In the genomic region with DNA sequence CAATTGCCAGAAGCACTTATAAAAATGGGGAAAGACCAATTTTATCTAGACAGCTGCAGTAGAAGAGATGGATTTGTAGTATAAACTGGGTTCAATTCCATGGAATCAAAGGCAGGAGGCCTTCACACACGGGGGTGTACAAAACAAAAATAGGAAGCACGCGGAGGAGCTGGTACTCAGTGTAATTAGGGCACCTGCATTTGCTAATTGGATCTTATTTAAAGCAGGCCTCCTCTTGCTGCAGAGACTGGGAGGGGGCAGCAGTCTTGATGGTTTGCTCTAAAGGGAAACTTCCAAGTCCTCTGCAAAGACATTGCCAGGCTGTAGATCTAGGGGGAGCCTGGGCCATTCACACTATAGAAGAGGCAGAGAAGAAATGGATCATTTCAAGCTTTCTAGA, we compare ENCODE assay signal across 26 mouse cellular contexts.
A peak's percentile ranks its signal among the peaks of the same experiment; 100 is the strongest.
DNase-seq lines count a peak whose midpoint lies in the region; ATAC-seq and TF ChIP-seq lines count a peak whose summit lies in the region.
"Had no signal": no experiment of that assay in that cellular context is flagged by ENCODE, and none has a peak within 500 bp of the region (broad histone marks: within the 10 kb centered on the region; RNA-seq: fewer than 3 reads in every experiment).

No protein-coding gene starts in this region.

- no peak for TF ChIP-seq CTCF in forebrain, postnatal 0 days (IDR thresholded peaks at IDR 0.05; ENCODE audit: low read depth)

- no peaks in the 10 kb centered on the region for H3K27me3 ChIP-seq in forebrain, embryonic 13.5 days
- no peaks in the 10 kb centered on the region for H3K27me3 ChIP-seq in forebrain, postnatal 0 days (ENCODE audit: insufficient read depth, low read length)
- H3K27me3 ChIP-seq: embryonic facial prominence, embryonic 15.5 days; hindbrain, embryonic 12.5 days; limb, embryonic 15.5 days; megakaryocyte, embryonic 14.5 days; midbrain, embryonic 13.5 days; stomach, embryonic 15.5 days had no signal

- no peaks in the 10 kb centered on the region for H3K36me3 ChIP-seq in forebrain, embryonic 13.5 days (ENCODE audit: poor library complexity, severe bottlenecking)
- H3K36me3 ChIP-seq in forebrain, postnatal 0 days (ENCODE audit: insufficient read depth) = no peaks in the 10 kb centered on the region
- H3K36me3 ChIP-seq: embryonic facial prominence, embryonic 15.5 days; hindbrain, embryonic 12.5 days; limb, embryonic 15.5 days; midbrain, embryonic 13.5 days; stomach, embryonic 15.5 days had no signal

- H3K9me3 ChIP-seq in forebrain, embryonic 13.5 days (replicated peaks) = no peaks in the 10 kb centered on the region
- H3K9me3 ChIP-seq in forebrain, postnatal 0 days (ENCODE audit: low read length) = 0 out of 2 replicates have a peak, but pooled peaks cover 8% of the 10 kb centered on the region
- H3K9me3 ChIP-seq: embryonic facial prominence, embryonic 15.5 days; hindbrain, embryonic 12.5 days; limb, embryonic 15.5 days; midbrain, embryonic 13.5 days; stomach, embryonic 15.5 days had no signal

- peak; percentile 19; the same call in 1 of the 2 replicates for ATAC-seq in forebrain, embryonic 13.5 days
- ATAC-seq in forebrain, postnatal 0 days = no peak
- ATAC-seq: CD4-positive, CD25-positive, alpha-beta regulatory T cell, adult 4 months; intestine, postnatal 0 days; midbrain, embryonic 13.5 days had no signal

- H3K27ac ChIP-seq in forebrain, embryonic 13.5 days = no peak overlapping the region
- no peak overlapping the region for H3K27ac ChIP-seq in forebrain, postnatal 0 days (ENCODE audit: low read depth, low read length)
- H3K27ac ChIP-seq: embryonic facial prominence, embryonic 15.5 days; heart, adult 2 months; hindbrain, embryonic 12.5 days; limb, embryonic 15.5 days; liver, embryonic 14.5 days; midbrain, embryonic 13.5 days; stomach, embryonic 15.5 days had no signal

- H3K4me3 ChIP-seq in forebrain, embryonic 13.5 days = no peak overlapping the region
- H3K4me3 ChIP-seq in forebrain, postnatal 0 days (ENCODE audit: low read depth, low read length) = no peak overlapping the region
- H3K4me3 ChIP-seq: embryonic facial prominence, embryonic 15.5 days; heart, adult 2 months; hindbrain, embryonic 12.5 days; limb, embryonic 15.5 days; megakaryocyte, embryonic 14.5 days; midbrain, embryonic 13.5 days; stomach, embryonic 15.5 days had no signal

- H3K4me2 ChIP-seq in forebrain, embryonic 13.5 days = no peak overlapping the region
- H3K4me2 ChIP-seq in forebrain, postnatal 0 days (ENCODE audit: low read depth) = no peak overlapping the region
- H3K4me2 ChIP-seq: embryonic facial prominence, embryonic 15.5 days; hindbrain, embryonic 12.5 days; limb, embryonic 15.5 days; lung, embryonic 14.5 days; midbrain, embryonic 13.5 days; stomach, embryonic 15.5 days had no signal

- H3K4me1 ChIP-seq in forebrain, embryonic 13.5 days = peaks cover 6% of the 10 kb centered on the region
- H3K4me1 ChIP-seq in forebrain, postnatal 0 days (ENCODE audit: insufficient read depth) = no peaks in the 10 kb centered on the region
- H3K4me1 ChIP-seq: embryonic facial prominence, embryonic 15.5 days; hindbrain, embryonic 12.5 days; limb, embryonic 15.5 days; megakaryocyte, embryonic 14.5 days; midbrain, embryonic 13.5 days; stomach, embryonic 15.5 days had no signal

- WGBS in forebrain, embryonic 13.5 days = 6% methylated on average over 3 of the region's 3 CpGs
- 15% methylated on average over 3 of the region's 3 CpGs for WGBS in forebrain, postnatal 0 days

- H3K9ac ChIP-seq in forebrain, embryonic 13.5 days = no peak overlapping the region
- H3K9ac ChIP-seq in forebrain, postnatal 0 days = no peak overlapping the region
- H3K9ac ChIP-seq: embryonic facial prominence, embryonic 15.5 days; hindbrain, embryonic 12.5 days; limb, embryonic 15.5 days; liver, embryonic 14.5 days; lung, embryonic 14.5 days; midbrain, embryonic 13.5 days; stomach, embryonic 15.5 days had no signal

- DNase-seq in forebrain, postnatal 0 days = no peak
- peak; percentile 9 for DNase-seq in layer of hippocampus, adult 11-12 months (ENCODE audit: low spot score)
- DNase-seq in layer of hippocampus, postnatal 36 days = no peak
- peak; percentile 20 to 48 for DNase-seq in right cerebral cortex, postnatal 36 days (ENCODE audit: low spot score in 2 of 2)
- DNase-seq in right cerebral cortex, postnatal 14 days = no peak
- no peak for DNase-seq in lung, postnatal 10 days
- DNase-seq: adrenal gland, postnatal 14 days; cerebellum, adult 11 months; cerebellum, adult 9-11 months; gastrocnemius, postnatal 10 days; heart, adult 2 months; kidney, postnatal 25 days; lung, embryonic 14.5 days; lung, postnatal 36 days; thymus, adult 2 months; thymus, postnatal 4 days had no signal

Comparison
In these comparisons a context has a peak if more than half of its experiments do, and no peak if none do; other contexts are left out.
1. DNase-seq: peak in layer of hippocampus, adult 11-12 months (single experiment) and right cerebral cortex, postnatal 36 days (2 of 2); none in forebrain, postnatal 0 days (single experiment), layer of hippocampus, postnatal 36 days (0 of 2), right cerebral cortex, postnatal 14 days (single experiment) and lung, postnatal 10 days (single experiment).